ENCODE assay signal across 8 mouse cellular contexts in the genomic region with DNA sequence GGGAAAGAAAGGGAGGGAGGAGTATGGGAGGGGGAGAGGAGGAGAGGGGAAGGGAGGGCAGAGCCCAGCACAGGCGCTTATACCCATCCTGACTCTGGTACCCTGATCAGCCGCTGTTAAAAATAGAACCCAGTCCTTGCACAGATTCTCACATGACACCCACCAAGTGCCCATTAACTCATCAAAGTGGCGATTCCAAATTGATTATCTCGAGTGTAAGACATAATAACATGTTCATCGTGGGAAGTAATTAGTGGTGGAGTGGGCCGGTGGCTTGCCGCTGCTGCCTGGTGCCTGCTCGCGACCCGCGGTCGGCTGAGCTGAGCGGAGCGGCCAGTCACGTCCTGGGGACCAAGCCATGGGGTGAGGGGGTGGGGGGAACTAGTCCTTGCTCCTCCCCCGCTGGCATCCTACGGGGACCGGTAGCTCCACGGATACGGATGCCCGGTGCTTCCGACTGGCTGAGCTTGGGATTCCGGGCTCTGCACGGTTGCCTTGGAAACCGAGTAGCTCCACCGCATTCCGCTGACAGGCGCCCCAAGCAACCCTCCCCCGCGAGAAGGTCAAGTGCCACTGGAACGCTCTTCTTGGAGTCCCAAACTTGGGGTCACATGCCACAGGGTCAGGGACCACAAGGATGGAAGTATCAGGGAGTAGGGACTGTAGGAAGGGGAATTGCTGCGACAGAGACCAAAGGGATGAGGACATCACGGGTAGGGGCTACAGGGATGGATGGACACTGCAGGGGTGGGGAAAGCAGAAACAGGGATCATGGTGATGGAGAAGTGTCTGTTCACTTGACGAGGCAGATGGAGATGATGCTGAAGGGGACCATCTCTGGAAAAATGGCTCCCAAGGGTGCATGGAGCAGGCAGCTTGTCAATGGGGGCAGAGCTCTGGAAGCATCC.
DNase-seq lines count a peak whose midpoint lies in the region; ATAC-seq and TF ChIP-seq lines count a peak whose summit lies in the region.

No protein-coding gene starts in this region.

- TF ChIP-seq EP300 in heart, adult 2 months (IDR thresholded peaks at IDR 0.05; ENCODE audit: insufficient read depth, low read depth, low read length): no peak

- peaks cover 53% of the 10 kb centered on the region for H3K27me3 ChIP-seq in heart, embryonic 14.5 days (ENCODE audit: control insufficient read depth, insufficient read depth, low read length)
- H3K27me3 ChIP-seq in heart, adult 2 months (ENCODE audit: control insufficient read depth, insufficient read depth, low read length): peaks cover 5% of the 10 kb centered on the region; the same call in 1 of the 2 replicates
- no peaks in the 10 kb centered on the region for H3K27me3 ChIP-seq in cerebellum, adult 2 months (ENCODE audit: control insufficient read depth, insufficient read depth, low read length)
- peaks cover 26% of the 10 kb centered on the region for H3K27me3 ChIP-seq in neural tube, embryonic 13.5 days

- TF ChIP-seq CTCF in heart, adult 2 months (IDR thresholded peaks at IDR 0.05): no peak
- TF ChIP-seq CTCF in cerebellum, adult 2 months (IDR thresholded peaks at IDR 0.05; ENCODE audit: borderline replicate concordance, insufficient read depth, low read depth, low read length): no peak

- 2% methylated on average over 34 of the region's 34 CpGs for WGBS in heart, embryonic 14.5 days
- 4% methylated on average over 34 of the region's 34 CpGs for WGBS in heart, adult 2 months
- 4% methylated on average over 34 of the region's 34 CpGs for WGBS in cerebellum, adult 2 months
- WGBS in neural tube, embryonic 13.5 days: under 1% methylated on average over 34 of the region's 34 CpGs

- peak overlapping the region; percentile 3 to 22; a peak in 2 of 4 replicates for H3K4me3 ChIP-seq in heart, embryonic 14.5 days (ENCODE audit: control insufficient read depth in 1 of 2, insufficient read depth in 1 of 2, low read depth in 1 of 2, low read length in 2 of 2)
- H3K4me3 ChIP-seq in heart, adult 2 months: no peak overlapping the region
- H3K4me3 ChIP-seq in cerebellum, adult 2 months (replicated peaks; ENCODE audit: insufficient read depth, low read depth, low read length): peak overlapping the region; percentile 50
- H3K4me3 ChIP-seq in neural tube, embryonic 13.5 days: peak overlapping the region; percentile 34

- H3K27ac ChIP-seq in heart, embryonic 14.5 days (replicated peaks in 1 of 2; ENCODE audit: control insufficient read depth in 1 of 2, insufficient read depth in 1 of 2, low read depth in 2 of 2, low read length in 2 of 2): no peak overlapping the region
- no peak overlapping the region for H3K27ac ChIP-seq in heart, adult 2 months
- no peak overlapping the region for H3K27ac ChIP-seq in cerebellum, adult 2 months (ENCODE audit: insufficient read depth, low read length)
- peak overlapping the region; percentile 83 for H3K27ac ChIP-seq in neural tube, embryonic 13.5 days (replicated peaks)

- H3K4me1 ChIP-seq in heart, embryonic 14.5 days (ENCODE audit: control insufficient read depth in 2 of 2, insufficient read depth in 2 of 2, low read length in 2 of 2): peaks cover 29 to 32% of the 10 kb centered on the region in 2 experiments
- peaks cover 3% of the 10 kb centered on the region for H3K4me1 ChIP-seq in heart, adult 2 months (ENCODE audit: control insufficient read depth, insufficient read depth, low read length)
- peaks cover 8% of the 10 kb centered on the region; the same call in 1 of the 2 replicates for H3K4me1 ChIP-seq in cerebellum, adult 2 months (ENCODE audit: control insufficient read depth, insufficient read depth, low read length)
- peaks cover 38% of the 10 kb centered on the region for H3K4me1 ChIP-seq in neural tube, embryonic 13.5 days (replicated peaks)

- H3K4me2 ChIP-seq in heart, embryonic 14.5 days (ENCODE audit: low read length): peak overlapping the region; percentile 61
- H3K4me2 ChIP-seq in neural tube, embryonic 13.5 days: peak overlapping the region; percentile 62

- H3K9me3 ChIP-seq in heart, embryonic 14.5 days (ENCODE audit: control insufficient read depth, low read length): no peaks in the 10 kb centered on the region
- no peaks in the 10 kb centered on the region for H3K9me3 ChIP-seq in neural tube, embryonic 13.5 days

- ATAC-seq in heart, embryonic 14.5 days (ENCODE audit: insufficient number of reproducible peaks, insufficient read depth, low FRiP score, low read depth): no peak
- ATAC-seq in neural tube, embryonic 13.5 days (ENCODE audit: low read depth): peak; percentile 80
- no peak for ATAC-seq in inflammation-experienced regulatory T-cells, adult 6 months

- no peaks in the 10 kb centered on the region for H3K36me3 ChIP-seq in heart, embryonic 14.5 days (ENCODE audit: control insufficient read depth, insufficient read depth, low read length)
- H3K36me3 ChIP-seq in heart, adult 2 months (ENCODE audit: control insufficient read depth, insufficient read depth, low read length): no peaks in the 10 kb centered on the region
- no peaks in the 10 kb centered on the region for H3K36me3 ChIP-seq in neural tube, embryonic 13.5 days

- DNase-seq in heart, adult 2 months: no peak
- DNase-seq in cerebellum, adult 2 months: peak; percentile 54 to 65
- DNase-seq in frontal cortex, postnatal 14 days (ENCODE audit: low spot score in 2 of 2): peak; percentile 38 to 55
- peak; percentile 43 to 49 for DNase-seq in layer of hippocampus, postnatal 25 days (ENCODE audit: extremely low spot score in 1 of 2, low spot score in 1 of 2)
- DNase-seq in ovary, postnatal 14 days (ENCODE audit: low spot score): no peak

- no peak for TF ChIP-seq POLR2A in heart, adult 2 months (IDR thresholded peaks at IDR 0.05; ENCODE audit: insufficient read depth, low read depth, low read length)
- no peak for TF ChIP-seq POLR2A in cerebellum, adult 2 months (IDR thresholded peaks at IDR 0.05; ENCODE audit: borderline replicate concordance, insufficient read depth, low read length)

- intact Hi-C loops in heart, adult 2 months (cut with DNase I): no loop called here

- H3K79me2 ChIP-seq in heart, adult 2 months (replicated peaks; ENCODE audit: control insufficient read depth, insufficient read depth, low read length): no peaks in the 10 kb centered on the region

- H3K9ac ChIP-seq in heart, embryonic 14.5 days (ENCODE audit: low read length): no peak overlapping the region
- H3K9ac ChIP-seq in heart, adult 2 months (ENCODE audit: low read depth, low read length): no peak overlapping the region
- peak overlapping the region; percentile 66 for H3K9ac ChIP-seq in neural tube, embryonic 13.5 days

Comparison
In these comparisons a context has a peak if more than half of its experiments do, and no peak if none do; other contexts are left out.
1. DNase-seq: peak in cerebellum, adult 2 months (2 of 2), frontal cortex, postnatal 14 days (2 of 2) and layer of hippocampus, postnatal 25 days (2 of 2); none in heart, adult 2 months (0 of 2) and ovary, postnatal 14 days (single experiment).